Mouse (Mus musculus) large intestine, adult 2 months (tissue): ENCODE results near the gene Layn. TPM values are rescaled to one million over a fixed set of nuclear protein-coding genes. Genes with fewer than 3 reads are reported as not detected.

Source experiments
- DNase-seq: peaks from one replicate; pipeline ENCODE4 v3.0.0-alpha.2; 2012; ENCODE audit warnings: low read depth, low spot score
- WGBS: fragments of 180-500 bp; shearing (Covaris S2); methylation state at CpG from one replicate; pipeline ENCODE4 v1.1.7; 2018; 5-methylcytosine and 5-hydroxymethylcytosine counted together
- polyA plus RNA-seq: library from polyadenylated mRNA; depleted of rRNA; stranded (reverse); fragments of >200 nt; gene quantifications from 2 replicates; pipeline ENCODE4 v1.2.3, GENCODE M21; 2012; rRNA removed

Layn gene
- polyA plus RNA-seq, result 0.31 and 0.80 TPM in 2 replicates

DNA sequence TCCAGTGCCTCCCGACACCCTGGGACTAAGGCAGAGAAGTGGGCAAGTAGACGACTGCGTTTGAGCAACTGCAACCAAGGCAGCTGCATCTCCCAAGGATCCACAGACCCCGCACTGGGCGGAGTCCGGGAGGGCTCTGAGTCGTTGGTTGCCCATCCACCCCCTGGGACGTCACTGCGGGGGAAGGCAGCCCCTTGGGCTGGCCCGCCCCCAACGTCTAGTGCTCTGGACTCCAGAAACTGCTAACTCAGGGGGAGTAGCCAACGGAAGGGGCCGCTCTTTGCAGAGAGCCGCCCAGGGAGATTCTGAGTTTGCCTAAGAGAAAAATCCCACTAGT is at the start of gene Layn:
Gene Layn, minus strand, starts transcription at position 116 of the 337 bp plus-strand sequence.
- 3% methylated on average over 14 of the region's 14 CpGs for WGBS
- DNase-seq, result no peak

DNA sequence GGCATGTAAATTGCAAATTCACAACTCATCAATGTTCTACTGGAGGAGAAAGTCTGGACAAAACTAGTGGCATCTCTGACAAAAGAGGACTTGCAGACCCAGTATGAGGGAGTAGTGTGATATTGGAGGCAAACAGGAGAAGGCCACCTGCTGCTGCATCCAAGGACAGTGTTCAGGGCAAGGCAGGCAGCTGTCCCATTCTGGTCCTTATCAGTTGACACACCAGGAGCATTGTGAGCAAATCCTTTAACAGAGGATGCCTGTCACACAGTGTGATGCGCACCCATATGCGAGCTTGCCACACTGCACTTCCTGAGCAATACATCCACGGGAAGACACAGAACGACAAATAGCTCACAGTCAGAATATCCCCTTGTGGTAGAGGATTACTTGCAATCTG is 37.9 kb upstream of the Layn start:
- DNase-seq, result no peak
- 83% methylated on average over 4 of the region's 4 CpGs for WGBS

DNA sequence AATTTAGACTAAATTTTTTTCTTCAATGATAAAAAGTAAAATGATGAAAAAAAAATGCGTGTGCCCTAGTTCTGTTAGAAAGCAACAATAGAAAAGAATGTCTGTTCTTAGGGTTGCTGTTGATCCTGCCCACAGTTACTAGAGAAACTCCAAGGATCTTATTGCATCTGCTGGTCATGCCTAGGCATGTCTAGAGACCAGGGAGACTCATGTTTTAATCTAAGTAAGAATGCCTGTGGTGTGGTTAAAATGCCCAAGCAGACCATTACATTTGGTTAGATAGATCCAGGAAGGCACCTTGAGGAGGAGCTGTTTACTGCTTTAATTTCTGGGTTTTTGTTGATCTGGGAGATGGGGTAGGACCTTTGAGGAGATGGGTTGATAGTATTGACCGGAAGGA is 28.9 kb upstream of the Layn start:
- no peak for DNase-seq
- 53% methylated on average over 2 of the region's 2 CpGs for WGBS

DNA sequence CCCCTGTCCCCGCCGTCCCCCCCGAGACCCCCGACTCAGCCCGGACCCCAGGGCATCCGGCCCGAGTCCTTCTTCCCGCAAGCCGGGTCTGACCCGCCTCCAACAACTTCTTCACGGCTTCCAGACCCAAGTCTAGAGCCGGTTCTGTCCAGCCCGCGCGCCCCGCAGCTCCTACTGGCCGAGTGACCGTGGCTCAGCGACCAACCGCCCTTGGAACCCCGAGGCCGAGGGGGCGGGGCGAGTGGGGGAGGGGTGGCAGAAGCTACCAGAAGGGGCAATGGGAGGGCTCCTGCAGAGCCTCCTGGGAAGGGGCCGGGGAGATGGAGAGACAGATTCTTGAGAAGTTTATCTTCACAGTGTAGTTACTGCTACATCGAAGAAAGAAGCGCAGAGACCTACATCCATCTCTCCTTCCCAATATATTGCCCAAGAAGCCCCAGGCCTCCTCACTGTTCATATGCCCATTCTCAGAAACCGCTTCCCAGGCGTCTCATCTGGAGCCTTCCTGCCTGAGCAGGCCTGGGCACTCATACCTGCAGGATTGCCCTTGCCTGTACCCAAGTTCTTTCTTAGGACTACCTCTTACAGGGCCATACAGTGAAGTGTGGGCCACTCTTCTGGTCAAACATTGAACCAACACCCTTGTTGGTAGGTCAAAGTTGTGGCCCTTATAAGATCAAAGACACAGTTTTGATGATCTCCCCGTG is 27.1 kb upstream of the Layn start:
- DNase-seq, result no peak
- WGBS, result 19% methylated on average over 30 of the region's 30 CpGs

DNA sequence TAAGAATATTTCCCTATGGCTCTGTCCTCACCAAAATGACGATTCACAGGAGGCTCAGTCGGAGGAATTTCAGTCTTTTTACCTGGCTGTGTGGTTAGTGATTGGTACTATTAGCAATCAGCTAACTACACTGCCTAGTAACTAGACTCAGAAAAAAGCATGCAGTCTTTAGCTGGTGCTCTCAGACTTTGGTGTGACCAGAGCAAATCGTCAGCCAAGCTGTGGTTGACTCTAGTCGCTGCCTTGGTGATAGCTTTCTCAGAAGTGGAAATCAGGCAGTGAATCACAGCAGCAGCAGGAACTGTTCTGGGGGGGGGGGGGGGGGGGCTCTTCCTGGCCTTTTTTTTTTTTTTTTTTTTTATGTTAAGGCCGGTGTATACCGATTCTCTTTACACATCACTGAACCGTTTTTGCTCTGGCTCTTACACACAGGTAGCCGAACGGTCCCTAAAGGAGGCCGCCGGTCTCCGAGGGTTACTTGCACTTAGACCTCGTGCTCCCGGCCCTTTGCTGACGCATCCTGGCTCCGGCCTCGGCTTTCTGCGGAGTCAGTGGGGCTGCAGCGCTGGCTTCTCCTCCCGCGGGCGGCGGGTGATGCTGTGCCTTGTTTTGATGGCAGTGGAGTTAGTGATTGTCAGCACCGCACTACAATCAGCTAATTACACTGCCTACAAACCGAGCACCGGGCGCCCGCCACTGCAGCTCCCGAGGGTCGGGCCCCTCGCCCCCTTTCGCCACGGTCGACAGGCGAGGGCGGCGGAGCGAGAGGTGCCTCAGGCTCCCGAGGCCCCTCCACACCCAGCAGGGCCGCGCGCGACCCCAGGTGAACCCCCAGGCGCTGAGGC is 26.3 kb upstream of the Layn start:
- 6% methylated on average over 44 of the region's 44 CpGs for WGBS

DNA sequence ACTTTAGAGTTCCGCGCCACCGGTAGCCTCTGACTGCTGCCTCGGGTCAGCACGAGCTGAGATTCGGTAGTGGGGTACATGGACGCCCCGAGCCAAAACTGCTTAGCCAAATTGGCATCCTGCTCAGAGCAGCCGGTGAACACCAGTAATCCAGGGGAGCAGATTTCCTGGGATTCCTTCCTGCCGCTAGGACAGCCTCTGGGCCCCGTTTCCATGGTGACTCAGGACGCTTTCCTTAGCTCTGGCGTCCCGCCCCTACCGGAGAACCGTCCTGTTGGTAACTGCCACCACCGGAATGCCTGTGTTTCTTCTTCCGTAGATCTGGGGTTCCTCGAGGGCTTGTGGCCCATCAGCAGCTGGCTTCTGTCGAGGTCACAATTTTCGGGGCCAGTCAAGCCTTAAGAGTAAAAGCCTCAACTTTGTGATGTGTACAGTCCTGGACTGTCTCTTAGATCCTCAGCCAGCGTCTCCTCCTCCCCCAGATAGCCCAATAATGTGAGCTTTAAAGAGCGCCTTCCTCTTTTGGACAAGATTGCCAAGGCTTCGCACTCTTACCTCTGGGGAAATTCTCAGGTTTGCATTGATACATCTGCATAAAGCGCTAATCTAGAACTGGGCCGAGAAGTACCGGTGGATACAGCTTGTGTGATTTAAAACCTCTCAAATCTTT is 25.0 kb upstream of the Layn start, which contains the start of gene 4833427G06Rik:
Gene 4833427G06Rik, minus strand, starts transcription at position 323 of the 670 bp plus-strand sequence.
- 18% methylated on average over 27 of the region's 27 CpGs for WGBS
- no peak for DNase-seq

More for the DNA sequence above, 26.3 kb upstream of the Layn start:
- no peak for DNase-seq

DNA sequence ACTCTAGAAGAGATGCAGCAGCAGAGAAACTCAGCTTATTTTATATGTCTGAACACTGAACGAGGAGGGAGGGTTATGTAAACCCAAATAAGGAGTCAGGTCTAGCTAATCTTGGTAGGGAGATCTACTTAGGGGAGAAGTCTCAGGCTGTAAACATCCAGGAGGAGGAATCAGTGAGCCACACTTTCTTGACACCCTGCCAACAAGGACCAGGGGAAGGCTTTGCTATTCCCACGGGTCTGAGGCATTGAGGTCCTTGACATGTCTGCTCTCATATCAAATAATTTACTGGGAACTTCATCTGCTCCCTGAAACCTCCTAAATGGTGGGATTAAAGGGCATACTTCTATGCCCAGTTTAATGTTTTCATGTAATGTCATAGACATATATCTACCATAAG is 19.4 kb upstream of the Layn start:
- no peak for DNase-seq
- 15% methylated on average over 2 of the region's 2 CpGs for WGBS

DNA sequence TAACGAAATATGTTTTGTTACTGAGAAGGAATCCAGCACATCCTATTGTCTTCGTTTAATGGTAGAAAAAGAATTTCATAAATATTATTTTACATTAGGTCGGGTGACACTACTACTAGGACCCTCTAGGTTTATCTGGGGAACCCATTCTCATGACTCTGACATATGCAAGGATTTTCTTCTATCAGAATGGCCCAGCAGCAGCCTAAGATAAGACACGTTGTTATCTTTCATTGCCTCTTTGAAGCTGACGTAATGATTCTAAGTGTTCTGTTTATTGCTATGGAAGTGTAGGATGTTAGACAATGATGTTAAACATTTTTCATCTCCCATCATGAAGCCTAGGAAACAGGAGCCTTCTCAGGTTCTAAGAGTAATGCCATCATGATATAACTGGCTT is 16.8 kb upstream of the Layn start:
- 50% methylated on average over 5 of the region's 5 CpGs for WGBS

DNA sequence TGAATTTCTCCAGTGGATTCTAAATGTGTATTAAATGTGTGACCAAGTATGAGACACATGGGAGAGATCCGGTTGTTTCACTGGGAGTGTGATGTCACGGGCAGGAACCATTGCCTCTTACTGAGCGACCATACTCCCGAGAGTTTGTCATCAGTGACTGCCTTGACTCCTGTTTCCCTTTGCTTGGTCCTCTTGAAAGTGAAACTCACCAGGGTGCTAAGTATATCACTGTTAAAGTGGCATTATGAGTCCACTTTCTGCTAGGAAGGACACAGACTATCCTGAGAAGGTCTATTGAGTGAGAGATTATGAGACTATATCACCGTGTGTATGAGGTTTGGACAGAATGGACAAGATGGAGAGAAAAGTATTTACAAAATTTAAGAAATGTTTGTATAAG is 4.7 kb upstream of the Layn start:
- WGBS, result 75% methylated on average over 5 of the region's 5 CpGs
- DNase-seq, result no peak

More for the DNA sequence above, 16.8 kb upstream of the Layn start:
- no peak for DNase-seq

DNA sequence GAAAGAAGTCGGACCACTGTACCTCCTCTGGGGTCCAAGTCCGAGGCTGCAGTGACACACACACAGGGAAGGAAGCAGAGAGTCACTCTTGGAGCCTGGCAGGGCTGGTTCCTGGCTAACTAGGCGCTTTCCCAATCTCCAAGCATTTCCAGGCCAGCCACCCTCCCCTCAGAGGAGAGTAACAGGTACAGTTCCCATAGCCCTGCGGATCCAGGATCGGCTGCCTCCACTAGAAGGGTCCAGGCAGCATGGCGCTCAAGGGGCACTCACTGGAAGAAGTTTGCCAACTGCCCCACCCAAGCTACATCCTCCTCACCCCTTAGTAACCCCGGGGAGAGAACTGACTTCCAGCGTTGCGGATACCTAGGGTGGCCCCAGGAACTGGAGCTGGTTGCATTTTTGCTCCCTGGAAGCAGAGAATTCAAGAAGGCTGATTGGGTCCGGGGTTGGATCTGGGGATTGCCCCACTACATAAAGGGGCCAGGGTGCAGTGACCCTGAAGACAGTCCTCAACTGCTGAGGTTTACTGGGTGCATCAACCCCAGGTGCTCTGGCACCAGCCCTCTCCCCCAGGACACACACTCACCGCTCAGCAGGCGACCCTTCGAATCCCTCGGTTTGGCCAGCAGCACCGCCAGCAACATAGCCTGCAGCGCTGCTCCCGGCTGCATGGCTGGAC is 455 bp downstream of the Layn start:
- WGBS, result under 1% methylated on average over 17 of the region's 17 CpGs
- DNase-seq, result no peak

DNA sequence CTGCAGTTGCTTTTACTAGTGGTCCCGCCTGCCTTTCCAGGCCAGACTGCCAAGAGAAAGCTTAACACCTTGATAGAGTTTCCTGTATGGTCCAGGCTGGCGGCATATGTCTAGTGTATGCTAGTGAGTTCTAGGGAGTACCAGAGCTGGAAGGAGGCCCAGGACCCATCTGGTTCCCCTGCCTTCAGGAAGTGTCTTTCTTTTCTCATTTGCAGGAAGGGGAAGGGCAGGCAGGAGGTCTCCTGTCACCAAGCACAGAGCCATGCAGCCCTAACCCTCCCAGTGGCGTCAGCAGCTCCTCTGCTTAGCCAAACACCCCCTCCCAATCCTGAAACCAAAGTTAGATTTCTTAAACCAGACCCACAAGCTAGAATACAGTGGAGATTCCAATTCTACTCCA is 1.1 kb downstream of the Layn start:
- DNase-seq, result no peak
- 31% methylated on average over 3 of the region's 3 CpGs for WGBS

DNA sequence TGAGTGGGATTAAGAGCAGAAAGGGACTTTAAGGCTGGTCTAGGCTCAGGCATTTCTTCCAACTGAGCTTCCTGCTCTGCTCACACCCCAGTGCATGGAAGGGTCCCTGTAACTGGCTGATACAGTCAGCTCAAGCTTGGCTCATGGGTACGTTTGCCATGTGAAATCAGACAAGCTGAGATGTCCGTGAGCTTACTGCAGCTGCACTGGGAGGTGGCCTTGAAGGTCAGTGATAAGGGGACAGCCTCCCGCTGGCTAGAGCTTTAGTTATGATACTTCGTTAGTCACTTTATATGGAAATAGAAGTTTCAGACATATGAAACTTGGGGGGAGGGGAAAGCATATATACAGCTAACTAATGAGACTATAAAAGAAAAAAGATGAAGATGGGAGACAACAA is 6.1 kb downstream of the Layn start:
- 63% methylated on average over 4 of the region's 4 CpGs for WGBS
- DNase-seq, result no peak

DNA sequence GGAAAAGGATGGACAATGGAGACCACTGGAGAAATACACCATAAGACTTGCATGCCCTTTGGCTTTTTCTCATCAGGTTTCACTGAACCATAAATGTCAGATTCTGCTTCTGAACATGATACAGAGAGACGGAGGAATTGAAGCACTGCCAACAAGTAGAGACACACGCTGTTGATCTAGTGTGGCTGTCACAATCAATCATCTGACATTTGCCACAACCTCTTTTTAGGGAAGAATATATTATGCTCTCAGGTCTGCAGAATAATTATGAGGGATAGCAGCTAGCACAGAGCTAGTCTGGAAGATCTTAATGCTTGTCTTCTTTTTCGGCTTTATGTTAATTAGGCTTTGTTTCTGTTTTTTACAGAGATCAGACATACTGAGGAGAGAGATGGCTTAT is 8.7 kb downstream of the Layn start:
- DNase-seq, result no peak
- WGBS, result 43% methylated on average over 3 of the region's 3 CpGs

DNA sequence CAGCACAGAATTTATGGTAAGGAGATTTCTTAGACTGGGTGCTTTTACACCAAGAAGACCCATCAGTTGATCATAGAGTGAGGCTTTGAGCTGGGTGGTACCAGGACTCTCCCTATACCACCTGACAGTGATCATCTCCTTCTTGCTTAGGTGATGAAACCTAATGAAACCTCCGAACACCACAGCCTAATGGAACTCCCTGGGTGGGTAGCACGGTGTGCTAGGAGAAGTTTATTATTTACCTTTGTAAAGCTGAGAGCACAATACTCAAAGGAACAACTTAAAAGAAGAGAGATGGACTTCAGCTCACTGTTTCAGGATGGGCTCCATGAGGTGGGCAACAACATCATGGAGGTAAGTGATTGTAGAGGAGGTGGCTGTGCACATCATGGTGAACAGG is 16.3 kb downstream of the Layn start, which contains the start of gene Btg4:
Gene Btg4, plus strand, starts transcription at position 301 of the 400 bp plus-strand sequence.
- no peak for DNase-seq
- 82% methylated on average over 2 of the region's 2 CpGs for WGBS

DNA sequence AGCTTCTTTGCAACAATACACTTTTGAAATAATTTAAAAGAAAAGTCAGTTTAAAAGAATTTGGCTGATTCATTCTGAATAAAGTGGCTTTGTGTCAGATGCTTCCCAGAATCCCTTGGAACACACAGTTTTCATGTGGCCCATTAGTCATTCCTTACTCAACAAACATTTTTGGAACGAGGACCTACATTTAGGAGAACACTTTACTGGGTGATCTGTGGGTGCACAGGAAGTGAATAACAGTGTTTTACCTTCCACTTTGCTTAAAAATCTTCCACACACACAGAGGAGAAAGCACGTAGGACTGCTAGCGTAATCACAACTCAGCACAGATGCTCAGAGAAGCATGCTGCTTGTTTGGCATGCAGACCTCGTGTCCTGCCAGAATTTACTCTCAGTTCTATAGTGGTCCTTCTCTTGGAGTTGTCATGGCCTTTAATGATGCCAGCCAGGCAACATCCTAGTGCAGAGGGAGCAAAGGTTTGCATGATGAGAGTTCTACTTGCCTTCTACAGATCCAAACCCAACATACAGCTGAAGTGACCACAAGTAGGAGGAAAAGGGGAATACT is 17.9 kb downstream of the Layn start:
- no peak for DNase-seq
- 62% methylated on average over 4 of the region's 4 CpGs for WGBS

DNA sequence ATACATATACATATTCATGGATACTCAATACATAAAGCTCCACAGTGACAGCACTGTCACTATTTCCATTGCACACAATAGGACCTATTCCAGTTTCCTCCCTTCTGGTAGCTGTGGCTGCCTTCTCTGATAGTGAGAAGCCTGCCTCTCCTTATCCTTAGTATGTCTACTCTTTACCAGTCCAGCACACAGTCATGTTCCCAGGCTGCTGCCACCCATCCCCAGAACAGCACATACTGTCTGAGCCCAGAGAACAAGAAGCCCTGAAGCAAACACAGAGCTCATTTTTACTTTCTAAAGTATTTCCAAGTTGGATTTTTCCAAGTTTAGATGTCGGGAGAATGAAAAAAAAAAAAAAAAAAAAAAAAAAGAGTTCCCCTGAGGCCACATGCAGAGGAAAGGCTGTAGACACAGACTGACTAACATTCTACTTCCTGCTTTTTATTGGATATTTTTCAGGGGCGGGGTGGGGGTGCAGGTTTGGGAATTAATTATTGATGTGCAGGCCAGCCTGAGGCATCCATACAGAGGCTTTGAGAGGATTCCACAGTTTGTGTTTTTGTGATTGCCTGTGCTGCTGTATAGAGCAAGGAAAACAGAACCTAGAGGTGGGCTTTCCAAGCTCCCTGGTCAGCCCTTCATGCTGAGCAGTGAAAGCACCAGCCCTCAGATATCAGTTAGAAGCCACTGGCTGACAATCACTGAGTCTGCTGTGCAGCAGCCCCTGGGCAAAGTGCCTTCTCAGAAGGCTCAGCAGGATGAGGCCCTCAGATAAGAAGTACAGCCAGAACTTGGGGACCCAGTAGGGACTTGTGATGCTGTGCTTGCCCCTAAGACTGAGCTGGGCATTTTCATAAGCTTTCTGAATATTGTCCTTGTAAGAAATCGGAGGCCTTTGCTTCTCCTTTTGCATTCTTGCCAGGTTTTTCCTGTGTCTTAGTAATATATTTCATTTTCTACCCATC is 20.3 kb downstream of the Layn start:
- 50% methylated on average over 3 of the region's 3 CpGs for WGBS
- DNase-seq, result no peak

DNA sequence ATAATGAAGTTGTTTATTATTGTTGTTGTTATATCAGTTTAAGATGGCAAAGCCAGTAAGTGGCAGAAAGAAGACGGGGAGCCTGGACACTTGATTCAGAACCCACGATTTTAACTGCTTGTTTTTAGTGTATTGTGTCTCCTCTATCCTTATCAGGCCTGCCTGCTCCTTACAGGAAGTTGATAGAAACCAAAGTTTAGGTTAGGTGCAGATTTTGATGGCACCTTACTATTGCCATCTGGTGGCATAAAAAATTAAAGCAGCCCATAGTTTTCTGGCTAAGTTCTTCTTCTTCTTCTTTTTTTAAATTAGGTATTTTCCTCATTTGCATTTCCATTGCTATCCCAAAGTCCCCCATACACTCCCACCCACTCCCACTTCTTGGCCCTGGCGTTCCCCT is 24.7 kb downstream of the Layn start:
- DNase-seq, result no peak
- WGBS, result 50% methylated on average over 3 of the region's 3 CpGs

DNA sequence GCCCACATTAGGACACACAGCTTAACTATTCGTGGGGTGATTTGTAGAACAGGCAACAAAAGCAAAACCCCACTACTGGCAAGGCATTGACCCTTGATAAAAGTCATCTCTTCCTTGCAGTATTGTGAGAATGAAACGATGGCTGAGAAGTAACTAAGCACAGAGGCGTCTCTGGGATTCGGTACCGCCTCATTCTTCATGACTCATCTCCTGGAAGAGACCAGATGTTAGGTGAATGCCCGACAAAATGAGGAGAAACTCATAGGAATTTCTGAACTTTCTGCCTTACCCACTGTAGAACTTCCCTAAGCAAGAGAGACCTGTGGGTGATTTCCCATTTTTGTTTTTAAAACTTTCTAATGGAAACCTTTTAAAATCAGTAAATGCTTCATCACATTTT is 34.8 kb downstream of the Layn start:
- DNase-seq, result no peak
- 72% methylated on average over 6 of the region's 6 CpGs for WGBS
